Mouse (Mus musculus) C2C12 (cell line): ENCODE results near the gene Col6a4. TPM values are rescaled to one million over a fixed set of nuclear protein-coding genes. Genes with fewer than 3 reads are reported as not detected.

Experiments
- H3K27me3 ChIP-seq: one replicate; pipeline ENCODE4 v1.6.1; 2011; ENCODE audit not compliant: control insufficient read depth, insufficient read depth, insufficient read length
- H3K36me3 ChIP-seq: one replicate; pipeline ENCODE4 v1.6.1; 2011; ENCODE audit not compliant: control insufficient read depth, insufficient read depth
- H3K4me3 ChIP-seq: one replicate; pipeline ENCODE4 v1.5.1; 2011; ENCODE audit warnings: mild to moderate bottlenecking, control low read depth; ENCODE audit not compliant: poor library complexity, insufficient read depth, severe bottlenecking
- H3K79me2 ChIP-seq: one replicate; pipeline ENCODE4 v1.6.1; 2011; ENCODE audit not compliant: control insufficient read depth, insufficient read depth
- H3K79me3 ChIP-seq: one replicate; pipeline ENCODE4 v1.6.1; 2011; ENCODE audit warnings: low read depth, control low read depth
- H3ac ChIP-seq: one replicate; pipeline ENCODE3; 2011; ENCODE audit warnings: low read depth; ENCODE audit not compliant: control insufficient read depth, insufficient read length
- CEBPB ChIP-seq: IDR thresholded peaks from one replicate; pipeline ENCODE4 v1.6.1; 2011; ENCODE audit warnings: low read depth, mild to moderate bottlenecking, control low read depth, moderate library complexity
- CTCF ChIP-seq: IDR thresholded peaks from one replicate; pipeline ENCODE4 v1.5.1; 2011; ENCODE audit not compliant: control insufficient read depth, insufficient read depth, insufficient read length
- FOSL1 ChIP-seq: IDR thresholded peaks from one replicate; pipeline ENCODE4 v1.8.0; 2011; ENCODE audit warnings: mild to moderate bottlenecking, low read length; ENCODE audit not compliant: poor library complexity, insufficient read depth, severe bottlenecking
- MAX ChIP-seq: IDR thresholded peaks from one replicate; pipeline ENCODE4 v1.6.1; 2011; ENCODE audit warnings: mild to moderate bottlenecking, control low read depth
- MYOD1 ChIP-seq: IDR thresholded peaks from one replicate; pipeline ENCODE4 v1.6.1; 2011; ENCODE audit warnings: low read depth; ENCODE audit not compliant: control insufficient read depth, insufficient read length
- MYOG ChIP-seq: IDR thresholded peaks from one replicate; pipeline ENCODE4 v1.6.1; 2011; ENCODE audit not compliant: control insufficient read depth, insufficient read length; ENCODE audit errors: extremely low read depth
- USF1 ChIP-seq: IDR thresholded peaks from one replicate; pipeline ENCODE4 v1.6.1; 2011; ENCODE audit warnings: low read depth, mild to moderate bottlenecking, control low read depth, moderate library complexity
- polyA plus RNA-seq: library from polyadenylated mRNA; unstranded; fragments of >200 nt; fragmentation: generic; extraction: Trizol; gene quantifications from one replicate; pipeline ENCODE4 v1.2.1, GENCODE M21; 2012; ENCODE audit warnings: missing spikeins

Col6a4 gene
- polyA plus RNA-seq, 1 experiment: not detected

DNA sequence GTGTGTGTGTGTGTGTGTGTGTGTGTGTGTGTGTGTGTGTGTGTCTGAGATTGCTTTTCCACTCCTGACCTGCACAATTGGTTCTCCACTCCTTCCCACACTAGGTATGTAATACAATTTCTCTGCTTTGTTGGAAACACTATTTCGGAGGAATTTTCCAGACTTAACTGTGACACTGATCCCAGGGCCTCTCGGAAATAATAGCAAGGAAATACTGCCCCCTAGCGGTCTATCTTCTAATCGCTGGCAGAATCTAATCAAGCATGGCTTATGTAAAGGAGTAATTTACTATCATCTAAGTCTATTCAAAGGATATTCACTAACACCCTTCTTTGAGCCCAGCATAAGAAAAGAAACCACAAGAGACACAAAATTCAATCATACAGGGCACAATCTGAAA lies 57.7 kb downstream of the Col6a4 start:
- no peaks in the 10 kb centered on the region for H3K79me3 ChIP-seq
- no peak for TF ChIP-seq MYOD1
- no peak for TF ChIP-seq CTCF
- TF ChIP-seq MAX: no peak
- no peak for TF ChIP-seq CEBPB
- TF ChIP-seq MYOG: no peak
- TF ChIP-seq USF1: no peak
- no peak for TF ChIP-seq FOSL1
- H3K27me3 ChIP-seq: peaks cover 5% of the 10 kb centered on the region
- H3ac ChIP-seq: no peak overlapping the region
- no peak overlapping the region for H3K4me3 ChIP-seq
- H3K36me3 ChIP-seq: no peaks in the 10 kb centered on the region
- no peaks in the 10 kb centered on the region for H3K79me2 ChIP-seq

DNA sequence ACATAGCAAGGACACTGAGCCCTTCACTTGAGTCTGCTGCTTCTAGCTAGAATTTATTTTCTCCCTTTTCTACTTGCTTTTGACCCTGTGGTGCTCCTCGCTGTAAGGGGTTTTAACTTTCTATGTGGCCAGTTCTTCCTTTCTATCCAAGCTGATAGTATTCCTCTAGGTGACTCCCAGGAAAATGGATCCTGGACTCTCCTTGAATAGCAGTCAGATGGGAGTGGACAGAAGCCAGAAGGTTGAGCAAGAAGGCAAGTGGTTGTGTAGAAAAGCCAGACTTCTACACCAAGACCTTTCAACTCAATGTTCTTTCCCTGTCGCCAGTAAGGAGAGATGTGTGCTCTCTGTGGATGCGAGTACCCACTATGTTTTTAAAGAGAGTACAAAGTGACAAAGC lies 80.9 kb downstream of the Col6a4 start:
- TF ChIP-seq MAX (no peak), USF1 (no peak), CTCF (no peak), CEBPB (no peak), MYOG (no peak), FOSL1 (no peak), MYOD1 (no peak)
- H3K79me2 ChIP-seq: no peaks in the 10 kb centered on the region
- H3K79me3 ChIP-seq: no peaks in the 10 kb centered on the region

DNA sequence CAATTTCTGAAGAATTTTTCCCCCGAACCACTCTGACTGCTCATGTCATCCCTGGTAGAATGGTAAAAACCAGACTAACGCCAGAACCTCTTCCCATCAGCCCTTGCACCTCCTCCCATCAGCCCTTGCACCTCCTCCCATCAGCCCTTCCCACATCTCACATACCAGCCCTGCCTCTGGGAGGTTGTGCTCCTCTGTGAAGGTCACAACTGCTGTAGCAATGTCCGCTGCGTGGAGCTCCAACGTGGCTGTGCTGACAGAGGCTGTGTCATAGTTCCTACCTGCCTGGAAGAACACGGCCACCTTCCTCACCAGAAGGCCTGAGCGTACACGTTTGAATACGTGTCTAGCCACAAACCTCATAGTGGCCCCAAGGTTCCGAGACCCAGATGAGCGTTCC lies 83.4 kb downstream of the Col6a4 start:
- Histone ChIP-seq H3ac (no peak overlapping the region), H3K36me3 (no peaks in the 10 kb centered on the region)

More for the DNA sequence above, 80.9 kb downstream of the Col6a4 start:
- Histone ChIP-seq H3K4me3 (no peak overlapping the region), H3K27me3 (peaks cover 7% of the 10 kb centered on the region), H3ac (no peak overlapping the region), H3K36me3 (no peaks in the 10 kb centered on the region)

DNA sequence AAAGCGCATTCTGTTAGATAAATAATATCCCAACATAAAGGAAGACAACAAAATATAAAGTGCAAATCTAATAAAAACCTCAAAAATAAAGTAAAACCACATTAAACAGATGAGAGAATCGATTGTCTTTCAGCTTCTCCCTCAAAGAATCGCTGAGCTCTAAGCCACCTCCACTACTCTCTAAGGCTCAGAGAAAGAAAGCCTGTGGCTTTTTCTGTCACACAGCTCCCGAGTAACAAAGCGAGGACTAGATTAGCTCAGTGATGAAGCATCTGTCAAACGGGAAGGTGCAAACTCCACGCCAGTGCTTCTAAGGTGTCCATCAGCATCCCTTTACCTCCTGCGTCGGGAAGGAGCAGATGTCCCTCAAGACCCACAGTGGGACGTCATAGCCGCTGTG lies 98.6 kb downstream of the Col6a4 start:
- H3K4me3 ChIP-seq: no peak overlapping the region
- no peak for TF ChIP-seq CEBPB
- no peak for TF ChIP-seq MAX
- TF ChIP-seq MYOD1: no peak
- TF ChIP-seq MYOG: no peak
- TF ChIP-seq FOSL1: no peak
- TF ChIP-seq CTCF: no peak
- TF ChIP-seq USF1: no peak
- H3K27me3 ChIP-seq: no peaks in the 10 kb centered on the region
- no peaks in the 10 kb centered on the region for H3K36me3 ChIP-seq
- no peak overlapping the region for H3ac ChIP-seq
- no peaks in the 10 kb centered on the region for H3K79me3 ChIP-seq
- H3K79me2 ChIP-seq: no peaks in the 10 kb centered on the region

More for the DNA sequence above, 83.4 kb downstream of the Col6a4 start:
- H3K27me3 ChIP-seq: peaks cover 3% of the 10 kb centered on the region
- no peaks in the 10 kb centered on the region for H3K79me3 ChIP-seq
- H3K4me3 ChIP-seq: no peak overlapping the region
- no peaks in the 10 kb centered on the region for H3K79me2 ChIP-seq
- TF ChIP-seq MAX (no peak), USF1 (no peak), CTCF (no peak), CEBPB (no peak), MYOG (no peak), FOSL1 (no peak), MYOD1 (no peak)

DNA sequence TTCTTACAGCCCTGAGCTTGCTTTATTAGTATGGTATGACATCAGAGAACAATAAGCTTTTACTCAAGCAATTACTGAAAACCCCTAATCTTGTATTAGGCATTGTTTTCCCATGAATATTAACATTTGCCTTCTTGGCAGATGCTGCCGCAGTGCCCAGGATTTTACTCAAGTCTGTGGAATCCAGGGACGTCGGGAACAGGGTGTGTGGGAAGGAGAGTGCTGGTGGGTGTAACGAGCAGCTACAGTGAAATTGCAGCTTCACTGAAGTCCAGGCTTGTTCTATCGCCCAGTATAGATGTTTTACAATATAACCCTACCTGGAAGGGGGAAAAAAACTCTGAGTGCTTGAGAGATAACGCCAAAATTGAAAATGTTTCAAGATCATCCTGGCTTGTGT lies 104.2 kb downstream of the Col6a4 start:
- TF ChIP-seq CTCF: no peak
- no peak for TF ChIP-seq FOSL1
- TF ChIP-seq MAX: no peak
- TF ChIP-seq CEBPB: no peak
- TF ChIP-seq MYOD1: no peak
- no peak for TF ChIP-seq MYOG
- Histone ChIP-seq H3K79me3 (no peaks in the 10 kb centered on the region), H3K27me3 (no peaks in the 10 kb centered on the region), H3K79me2 (no peaks in the 10 kb centered on the region), H3ac (no peak overlapping the region), H3K36me3 (no peaks in the 10 kb centered on the region), H3K4me3 (no peak overlapping the region)

DNA sequence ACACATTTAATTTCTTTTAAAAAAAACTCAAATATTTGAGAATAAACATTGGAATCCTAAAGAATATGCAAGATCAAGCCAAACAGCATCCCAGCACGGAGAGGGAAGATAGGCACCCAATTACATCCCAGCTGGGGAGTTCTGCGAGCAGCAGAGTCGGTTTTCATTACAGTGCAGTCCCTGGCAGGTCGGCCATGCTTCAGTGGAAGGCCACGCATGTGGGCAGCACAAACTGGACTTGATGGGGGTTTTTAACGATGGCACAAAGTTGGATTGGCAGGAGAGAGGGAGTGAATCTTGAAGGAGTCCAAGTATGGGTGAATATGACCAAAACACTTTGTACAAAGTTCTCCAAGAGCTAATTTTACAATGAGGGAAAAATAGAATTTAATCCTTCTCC lies 106.5 kb downstream of the Col6a4 start:
- Histone ChIP-seq H3K79me2 (no peaks in the 10 kb centered on the region), H3ac (no peak overlapping the region), H3K79me3 (no peaks in the 10 kb centered on the region), H3K27me3 (no peaks in the 10 kb centered on the region), H3K4me3 (no peak overlapping the region), H3K36me3 (no peaks in the 10 kb centered on the region)
- TF ChIP-seq MAX: no peak
- TF ChIP-seq CEBPB: no peak
- TF ChIP-seq MYOG: no peak
- no peak for TF ChIP-seq USF1
- no peak for TF ChIP-seq CTCF
- no peak for TF ChIP-seq FOSL1
- TF ChIP-seq MYOD1: no peak
